Mouse (Mus musculus): Measurements from ENCODE around the gene 2010315B03Rik. TPM values are rescaled to one million over a fixed set of nuclear protein-coding genes. Genes with fewer than 3 reads are reported as not detected.

The 2010315B03Rik gene
- polyA plus RNA-seq (2016; fragmentation: Nextera tagmentation; extraction: Ambion mirVana), result 5.0 and 6.2 TPM in 2 replicates

GRCm38 (mm10) chr9:124312171-124313142 is at the start of gene 2010315B03Rik:
Gene 2010315B03Rik, minus strand, starts transcription at chr9:124312696.
- peak within 1 kb of the TSS; percentile 76 for H3K4me3 ChIP-seq

GRCm38 (mm10) chr9:124311502-124311901 is 994 bp downstream of the 2010315B03Rik start:
- no peaks in the 10 kb centered on the region for H3K27me3 ChIP-seq (ENCODE audit: low read depth, poor library complexity, severe bottlenecking)
- peak overlapping the region; percentile 87; the same call in 1 of the 2 replicates for H3K27ac ChIP-seq
- peak overlapping the region; percentile 76 for H3K4me3 ChIP-seq
- H3K9me3 ChIP-seq (replicated peaks), result no peaks in the 10 kb centered on the region
- DNase-seq (ENCODE audit: low spot score), result no peak
- no peaks in the 10 kb centered on the region for H3K36me3 ChIP-seq
- H3K4me1 ChIP-seq, result peaks cover 6% of the 10 kb centered on the region

More at GRCm38 (mm10) chr9:124312171-124313142, at the start of gene 2010315B03Rik:
- no peaks in the 10 kb centered on the region for H3K9me3 ChIP-seq (replicated peaks)
- DNase-seq (ENCODE audit: low spot score), result peak; percentile 79
- H3K27ac ChIP-seq, result peak within 1 kb of the TSS; percentile 87
- H3K4me1 ChIP-seq, result peaks cover 6% of the 10 kb centered on the region
- H3K27me3 ChIP-seq (ENCODE audit: low read depth, poor library complexity, severe bottlenecking), result no peaks in the 10 kb centered on the region
- 4% methylated on average over 21 of the region's 22 CpGs for WGBS
- H3K36me3 ChIP-seq, result no peaks in the 10 kb centered on the region

GRCm38 (mm10) chr9:124288329-124288728 is 24.2 kb downstream of the 2010315B03Rik start:
- H3K4me3 ChIP-seq, result no peak overlapping the region
- H3K27me3 ChIP-seq (ENCODE audit: low read depth, poor library complexity, severe bottlenecking), result no peaks in the 10 kb centered on the region
- H3K9me3 ChIP-seq (replicated peaks), result no peaks in the 10 kb centered on the region
- no peaks in the 10 kb centered on the region for H3K4me1 ChIP-seq
- H3K27ac ChIP-seq, result no peak overlapping the region
- no peak for DNase-seq (ENCODE audit: low spot score)
- peaks cover 7% of the 10 kb centered on the region for H3K36me3 ChIP-seq

- Histone ChIP-seq H3K36me3 (peaks cover 18% of the 10 kb centered on the region), H3K27me3 (ENCODE audit: low read depth, poor library complexity, severe bottlenecking) (no peaks in the 10 kb centered on the region), H3K9me3 (replicated peaks) (no peaks in the 10 kb centered on the region), H3K4me3 (peak overlapping the region; percentile 84), H3K27ac (peak overlapping the region; percentile 85), H3K4me1 (peaks cover 15% of the 10 kb centered on the region)
- peak; percentile 80 for DNase-seq (ENCODE audit: low spot score)
- under 1% methylated on average over 22 of the region's 22 CpGs for WGBS
Observed at GRCm38 (mm10) chr9:124281912-124282686, 30.4 kb downstream of the 2010315B03Rik start.

GRCm38 (mm10) chr9:124281448-124281791 is 31.1 kb downstream of the 2010315B03Rik start:
- peak overlapping the region; percentile 85 for H3K27ac ChIP-seq
- 32% methylated on average over 1 of the region's 1 CpGs for WGBS

GRCm38 (mm10) chr9:124280576-124281447 is 31.7 kb downstream of the 2010315B03Rik start:
- no peak overlapping the region for H3K27ac ChIP-seq
- H3K4me3 ChIP-seq, result peak overlapping the region; percentile 84
- no peaks in the 10 kb centered on the region for H3K9me3 ChIP-seq (replicated peaks)
- WGBS, result 83% methylated on average over 2 of the region's 2 CpGs
- H3K36me3 ChIP-seq, result peaks cover 21% of the 10 kb centered on the region
- peaks cover 15% of the 10 kb centered on the region for H3K4me1 ChIP-seq
- no peaks in the 10 kb centered on the region for H3K27me3 ChIP-seq (ENCODE audit: low read depth, poor library complexity, severe bottlenecking)
- no peak for DNase-seq (ENCODE audit: low spot score)

More at GRCm38 (mm10) chr9:124281448-124281791, 31.1 kb downstream of the 2010315B03Rik start:
- Histone ChIP-seq H3K27me3 (ENCODE audit: low read depth, poor library complexity, severe bottlenecking) (no peaks in the 10 kb centered on the region), H3K4me3 (peak overlapping the region; percentile 84), H3K9me3 (replicated peaks) (no peaks in the 10 kb centered on the region), H3K36me3 (peaks cover 20% of the 10 kb centered on the region), H3K4me1 (peaks cover 15% of the 10 kb centered on the region)
- DNase-seq (ENCODE audit: low spot score), result no peak

GRCm38 (mm10) chr9:124279300-124279699 is 33.2 kb downstream of the 2010315B03Rik start:
- 49% methylated on average over 2 of the region's 2 CpGs for WGBS
- no peak for DNase-seq (ENCODE audit: low spot score)
- Histone ChIP-seq H3K27ac (no peak overlapping the region), H3K9me3 (replicated peaks) (no peaks in the 10 kb centered on the region), H3K4me1 (peaks cover 15% of the 10 kb centered on the region), H3K36me3 (peaks cover 33% of the 10 kb centered on the region), H3K27me3 (ENCODE audit: low read depth, poor library complexity, severe bottlenecking) (no peaks in the 10 kb centered on the region), H3K4me3 (no peak overlapping the region)

- H3K4me1 ChIP-seq, result no peaks in the 10 kb centered on the region
- H3K9me3 ChIP-seq (replicated peaks), result peaks cover 12% of the 10 kb centered on the region; the same call in 1 of the 2 replicates
- H3K27me3 ChIP-seq (ENCODE audit: low read depth, poor library complexity, severe bottlenecking), result no peaks in the 10 kb centered on the region
- 95% methylated on average over 2 of the region's 2 CpGs for WGBS
- DNase-seq (ENCODE audit: low spot score), result no peak
- H3K36me3 ChIP-seq, result peaks cover 62% of the 10 kb centered on the region
- H3K27ac ChIP-seq, result no peak overlapping the region
- H3K4me3 ChIP-seq, result no peak overlapping the region
Observed at GRCm38 (mm10) chr9:124275064-124275463, 37.4 kb downstream of the 2010315B03Rik start.

DNA sequence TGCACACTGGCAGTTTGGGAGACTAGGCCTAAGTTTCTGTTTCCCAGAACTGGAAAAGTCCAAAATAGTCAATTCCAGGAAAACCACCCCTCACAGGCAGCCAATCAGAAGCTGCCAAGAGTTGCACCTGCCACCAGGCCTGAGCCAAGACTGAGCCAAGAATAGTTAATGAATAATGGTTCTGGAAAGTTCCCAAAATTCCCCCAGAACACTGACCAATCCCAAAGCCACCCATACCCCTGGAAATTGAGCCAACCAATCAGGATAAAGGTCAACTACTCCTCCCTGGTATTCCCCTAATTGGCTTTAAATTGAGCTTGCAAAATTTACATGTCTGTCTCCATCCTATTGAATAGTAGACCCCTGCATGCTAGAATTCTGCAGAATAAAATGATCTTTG is 39.3 kb downstream of the 2010315B03Rik start:
- no peaks in the 10 kb centered on the region for H3K4me1 ChIP-seq
- H3K27me3 ChIP-seq (ENCODE audit: low read depth, poor library complexity, severe bottlenecking), result no peaks in the 10 kb centered on the region
- no peak overlapping the region for H3K4me3 ChIP-seq
- peaks cover 27% of the 10 kb centered on the region for H3K9me3 ChIP-seq (replicated peaks)
- no peak overlapping the region for H3K27ac ChIP-seq
- DNase-seq (ENCODE audit: low spot score), result no peak
- peaks cover 68% of the 10 kb centered on the region for H3K36me3 ChIP-seq

- DNase-seq (ENCODE audit: low spot score), result no peak
Observed at GRCm38 (mm10) chr9:124267929-124268328, 44.6 kb downstream of the 2010315B03Rik start.

DNA sequence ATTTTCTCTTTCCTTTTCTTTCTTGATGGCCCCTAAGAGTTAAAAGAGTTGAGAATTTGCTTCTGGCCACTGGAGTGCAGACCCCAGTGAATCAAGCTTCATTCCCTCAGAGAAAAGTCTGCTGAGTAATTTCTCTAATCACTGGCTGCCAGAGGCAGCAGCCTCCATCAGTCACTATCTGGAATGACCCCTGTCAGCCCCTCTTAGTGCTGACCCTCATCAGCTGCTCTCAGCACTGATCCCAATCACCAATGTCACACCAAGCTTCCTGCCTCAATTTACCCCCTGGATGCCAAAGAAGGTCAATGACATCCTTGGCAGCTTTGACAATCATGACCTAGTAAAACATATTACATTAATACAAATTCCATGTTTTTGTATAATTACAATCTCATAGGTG is 45.0 kb downstream of the 2010315B03Rik start:
- Histone ChIP-seq H3K4me1 (peaks cover 3% of the 10 kb centered on the region; the same call in 1 of the 2 replicates), H3K4me3 (no peak overlapping the region), H3K27me3 (ENCODE audit: low read depth, poor library complexity, severe bottlenecking) (no peaks in the 10 kb centered on the region), H3K27ac (no peak overlapping the region), H3K36me3 (peaks cover 31% of the 10 kb centered on the region), H3K9me3 (replicated peaks) (peaks cover 18% of the 10 kb centered on the region)
- no peak for DNase-seq (ENCODE audit: low spot score)

More at GRCm38 (mm10) chr9:124267929-124268328, 44.6 kb downstream of the 2010315B03Rik start:
- Histone ChIP-seq H3K36me3 (peaks cover 34% of the 10 kb centered on the region), H3K9me3 (replicated peaks) (peaks cover 19% of the 10 kb centered on the region), H3K4me1 (peaks cover 3% of the 10 kb centered on the region; the same call in 1 of the 2 replicates), H3K27me3 (ENCODE audit: low read depth, poor library complexity, severe bottlenecking) (no peaks in the 10 kb centered on the region), H3K27ac (no peak overlapping the region), H3K4me3 (no peak overlapping the region)
- 23% methylated on average over 2 of the region's 2 CpGs for WGBS

Data from limb, embryonic 10.5 days (tissue).